Mouse (Mus musculus) liver, embryonic 14.5 days (tissue): ENCODE data around the gene Cyth3. TPM values are rescaled to one million over a fixed set of nuclear protein-coding genes. Genes with fewer than 3 reads are reported as not detected.
A peak's percentile ranks its signal among the peaks of the same experiment; 100 is the strongest.

Experiments
- ATAC-seq: fragments of 200-750 bp; cut with Nextera tagmentation; 2 replicates; pipeline ENCODE4 v1.8.0; 2017; ENCODE audit warnings: moderate number of reproducible peaks, mild to moderate bottlenecking, moderate library complexity; ENCODE audit not compliant: insufficient read depth
- DNase-seq, 3 experiments: peaks; one replicate each; pipeline ENCODE4 v3.0.0-alpha.2; 2012 to 2013; ENCODE audit warnings: low read depth in 3 of 3, low spot score in 3 of 3
- H3K27ac ChIP-seq: fragments of 300-500 bp; sonication (generic); 2 replicates; pipeline ENCODE4 v1.5.1; 2014; ENCODE audit warnings: moderate library complexity, mild to moderate bottlenecking, control low read depth, inconsistent platforms
- H3K27me3 ChIP-seq: fragments of 300-500 bp; sonication (generic); 2 replicates; pipeline ENCODE4 v1.6.1; 2014; ENCODE audit warnings: mild to moderate bottlenecking, low read length, moderate library complexity; ENCODE audit not compliant: control insufficient read depth, insufficient read depth
- H3K36me3 ChIP-seq: fragments of 300-500 bp; sonication (generic); replicated peaks from 2 replicates; pipeline ENCODE4 v1.6.1; 2014; ENCODE audit warnings: low read depth; ENCODE audit not compliant: control insufficient read depth, insufficient read depth
- H3K4me1 ChIP-seq, 2 experiments: fragments of 200-500 bp in 1 of 2; fragments of 300-500 bp in 1 of 2; sonication (generic) in 1 of 2; replicated peaks; 2 replicates each; pipeline ENCODE4 v1.6.1; 2012 to 2014; ENCODE audit warnings: antibody characterized with exemption in 1 of 2, inconsistent platforms in 1 of 2, low read length in 1 of 2; ENCODE audit not compliant: control insufficient read depth in 2 of 2, insufficient read depth in 2 of 2
- H3K4me2 ChIP-seq: fragments of 300-500 bp; sonication (generic); 2 replicates; pipeline ENCODE4 v1.6.1; 2014; ENCODE audit warnings: low read depth, mild to moderate bottlenecking, control low read depth, moderate library complexity
- H3K4me3 ChIP-seq, 2 experiments: fragments of 200-500 bp in 1 of 2; fragments of 300-500 bp in 1 of 2; sonication (generic) in 1 of 2; 2 replicates each; pipeline ENCODE4 v1.5.1; 2012 to 2014; ENCODE audit warnings: low read depth in 2 of 2, low read length in 2 of 2, mild to moderate bottlenecking in 2 of 2, control low read depth in 1 of 2, inconsistent platforms in 1 of 2, moderate library complexity in 1 of 2; ENCODE audit not compliant: insufficient read depth in 1 of 2
- H3K9ac ChIP-seq: fragments of 300-500 bp; sonication (generic); replicated peaks from 2 replicates; pipeline ENCODE4 v1.6.1; 2014; ENCODE audit warnings: mild to moderate bottlenecking, control low read depth, moderate library complexity
- H3K9me3 ChIP-seq: fragments of 300-500 bp; sonication (generic); 2 replicates; pipeline ENCODE4 v1.6.1; 2016; ENCODE audit warnings: low read length, mixed read lengths; ENCODE audit not compliant: control insufficient read depth
- CTCF ChIP-seq: IDR thresholded peaks from 2 replicates; pipeline ENCODE4 v1.5.1; 2016; ENCODE audit warnings: antibody characterized with exemption, low read depth, control low read depth
- EP300 ChIP-seq: IDR thresholded peaks from 2 replicates; pipeline ENCODE4 v1.6.1; 2016; ENCODE audit warnings: antibody characterized with exemption, low read depth
- WGBS: fragments of 180-500 bp; shearing (Covaris S2); extraction: QIAGEN DNeasy Blood & Tissue Kit; methylation state at CpG from one replicate; pipeline ENCODE4 v1.1.7; 2014; ENCODE audit not compliant: insufficient replicate concordance; 5-methylcytosine and 5-hydroxymethylcytosine counted together
- polyA plus RNA-seq, 2 experiments: library from polyadenylated mRNA; depleted of rRNA in 1 of 2; stranded (reverse) in 1 of 2; unstranded in 1 of 2; fragments of >200 nt; fragmentation: Nextera tagmentation in 1 of 2; extraction: Ambion mirVana in 1 of 2; gene quantifications; 2 replicates each; pipeline versions ENCODE4 v1.2.1 to v1.2.3; 2012 to 2014

The Cyth3 gene
- polyA plus RNA-seq, 2 experiments: 24.1 to 28.1 TPM

GRCm38 (mm10) chr5:143700247-143700646 lies 78.0 kb downstream of the Cyth3 start:
- peak overlapping the region; percentile 47 for H3K9ac ChIP-seq
- H3K27ac ChIP-seq: peak overlapping the region; percentile 91
- peaks cover 65% of the 10 kb centered on the region for H3K36me3 ChIP-seq
- no peaks in the 10 kb centered on the region for H3K27me3 ChIP-seq
- TF ChIP-seq CTCF (peak; percentile 50), EP300 (peak; percentile 82)
- peak overlapping the region; percentile 19 to 30 for H3K4me3 ChIP-seq
- ATAC-seq (peak; percentile 100), DNase-seq (peak; percentile 83 to 90 (median 87))
- peak overlapping the region; percentile 66 for H3K4me2 ChIP-seq
- H3K4me1 ChIP-seq: peaks cover 37 to 40% of the 10 kb centered on the region in 2 experiments
- 26% methylated on average over 5 of the region's 5 CpGs for WGBS
- H3K9me3 ChIP-seq: no peaks in the 10 kb centered on the region

DNA sequence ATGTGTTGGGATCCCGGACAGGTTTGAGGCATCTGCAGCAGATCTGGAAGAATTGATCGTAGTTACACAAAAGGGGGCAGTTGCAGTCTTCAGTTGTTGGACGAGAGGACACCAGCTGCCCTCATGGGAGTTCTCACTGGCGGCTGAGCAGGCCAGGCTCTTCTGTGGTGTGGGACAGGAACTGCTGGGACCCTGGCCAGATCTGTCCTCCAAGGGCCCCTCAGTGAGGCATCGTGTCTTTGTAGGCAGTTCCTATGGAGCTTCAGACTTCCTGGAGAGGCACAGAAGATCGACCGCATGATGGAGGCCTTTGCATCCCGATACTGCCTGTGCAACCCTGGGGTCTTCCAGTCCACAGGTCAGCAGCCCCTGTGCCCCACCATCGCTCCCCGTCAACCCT lies 78.8 kb downstream of the Cyth3 start:
- H3K27ac ChIP-seq: peak overlapping the region; percentile 76
- DNase-seq (no peak), ATAC-seq (no peak)
- no peak for TF ChIP-seq EP300
- TF ChIP-seq CTCF: no peak
- peak overlapping the region; percentile 66 for H3K4me2 ChIP-seq
- H3K36me3 ChIP-seq: peaks cover 64% of the 10 kb centered on the region
- H3K4me3 ChIP-seq: no peak overlapping the region
- H3K9ac ChIP-seq: peak overlapping the region; percentile 46; the same call in 1 of the 2 replicates
- WGBS: 88% methylated on average over 10 of the region's 10 CpGs
- no peaks in the 10 kb centered on the region for H3K9me3 ChIP-seq
- H3K27me3 ChIP-seq: no peaks in the 10 kb centered on the region
- peaks cover 41 to 48% of the 10 kb centered on the region in 2 experiments for H3K4me1 ChIP-seq

DNA sequence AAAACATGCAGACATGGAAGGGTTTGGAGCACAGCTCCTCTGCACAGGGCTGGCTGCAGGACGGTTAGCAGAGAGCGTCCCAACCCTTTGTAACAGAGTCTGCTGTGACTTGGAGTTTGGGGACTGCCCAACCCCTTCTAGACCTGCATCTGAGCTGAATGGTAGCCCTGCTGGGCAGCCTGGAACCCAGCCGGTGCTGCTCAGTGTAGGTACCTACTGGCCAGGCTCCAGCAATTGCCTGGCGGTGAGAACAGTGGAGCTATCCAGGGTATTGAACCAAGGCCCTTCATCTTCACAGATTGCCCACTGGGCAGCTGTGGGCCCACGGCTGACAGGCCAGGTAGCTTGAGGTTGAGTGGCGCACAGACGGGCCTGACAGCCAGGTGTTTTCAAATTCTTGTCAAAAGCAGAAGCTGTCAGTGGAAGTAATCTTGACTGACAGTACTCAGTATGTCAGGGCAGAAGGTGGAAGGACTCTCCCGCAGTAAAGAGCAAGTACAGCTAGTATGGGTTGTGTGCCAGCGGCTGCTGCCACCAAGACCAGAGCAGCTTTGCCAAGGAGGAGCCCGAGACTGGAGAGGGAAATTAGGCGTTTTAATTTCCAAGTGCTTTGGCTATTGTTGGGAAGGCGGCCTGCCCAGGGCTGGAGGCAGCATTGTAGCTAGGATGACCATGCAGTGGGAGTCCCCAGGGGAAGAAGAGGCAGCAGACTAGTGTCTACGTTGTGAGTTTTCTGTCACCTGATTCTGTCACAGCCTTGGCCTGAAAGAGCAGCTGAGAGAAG lies 82.8 kb downstream of the Cyth3 start:
- no peaks in the 10 kb centered on the region for H3K9me3 ChIP-seq
- H3K9ac ChIP-seq: peak overlapping the region; percentile 18; the same call in 1 of the 2 replicates
- H3K4me1 ChIP-seq: peaks cover 15 to 20% of the 10 kb centered on the region in 2 experiments
- no peak overlapping the region for H3K4me3 ChIP-seq
- 78% methylated on average over 13 of the region's 13 CpGs for WGBS
- peaks cover 71% of the 10 kb centered on the region for H3K36me3 ChIP-seq
- H3K4me2 ChIP-seq: no peak overlapping the region
- DNase-seq (no peak), ATAC-seq (no peak)
- TF ChIP-seq CTCF (no peak), EP300 (no peak)
- H3K27ac ChIP-seq: peak overlapping the region; percentile 29; the same call in 1 of the 2 replicates
- no peaks in the 10 kb centered on the region for H3K27me3 ChIP-seq

- Histone ChIP-seq H3K36me3 (peaks cover 73% of the 10 kb centered on the region), H3K9ac (peak overlapping the region; percentile 18), H3K9me3 (no peaks in the 10 kb centered on the region), H3K4me1 (peaks cover 12 to 16% of the 10 kb centered on the region in 2 experiments), H3K27ac (peak overlapping the region; percentile 29; the same call in 1 of the 2 replicates), H3K27me3 (no peaks in the 10 kb centered on the region), H3K4me2 (no peak overlapping the region), H3K4me3 (no peak overlapping the region)
- DNase-seq (no peak), ATAC-seq (peak; percentile 3; the same call in 1 of the 2 replicates)
- TF ChIP-seq EP300: no peak
- no peak for TF ChIP-seq CTCF
- 67% methylated on average over 1 of the region's 1 CpGs for WGBS
Observed at GRCm38 (mm10) chr5:143705659-143705982, 83.4 kb downstream of the Cyth3 start.

- H3K9me3 ChIP-seq: no peaks in the 10 kb centered on the region
- H3K4me2 ChIP-seq: no peak overlapping the region
- no peak overlapping the region for H3K4me3 ChIP-seq
- H3K36me3 ChIP-seq: peaks cover 72% of the 10 kb centered on the region
- peaks cover 6 to 11% of the 10 kb centered on the region in 2 experiments for H3K4me1 ChIP-seq
- peak; percentile 63 for ATAC-seq
- peak overlapping the region; percentile 18; the same call in 1 of the 2 replicates for H3K9ac ChIP-seq
- WGBS: 62% methylated on average over 9 of the region's 9 CpGs
- TF ChIP-seq CTCF (no peak), EP300 (peak; percentile 46; the same call in 1 of the 2 replicates)
- H3K27me3 ChIP-seq: no peaks in the 10 kb centered on the region
- peak overlapping the region; percentile 29; the same call in 1 of the 2 replicates for H3K27ac ChIP-seq
- no peak for DNase-seq
Observed at GRCm38 (mm10) chr5:143706030-143706821, 84.0 kb downstream of the Cyth3 start.
